Mouse (Mus musculus) stomach, embryonic 14.5 days (tissue): ENCODE data around the gene Macrod2. TPM values are rescaled to one million over a fixed set of nuclear protein-coding genes. Genes with fewer than 3 reads are reported as not detected.

Experiments used
- ATAC-seq: fragments of 200-750 bp; cut with Nextera tagmentation; 2 replicates; pipeline ENCODE4 v1.8.0; 2017; ENCODE audit warnings: low read depth, moderate TSS enrichment; ENCODE audit not compliant: insufficient number of reproducible peaks, insufficient read depth, low FRiP score
- H3K27ac ChIP-seq: fragments of 300-500 bp; sonication (generic); 2 replicates; pipeline ENCODE4 v1.5.1; 2014; ENCODE audit warnings: mild to moderate bottlenecking, low read length, moderate library complexity, mixed read lengths
- H3K27me3 ChIP-seq: fragments of 300-500 bp; sonication (generic); 2 replicates; pipeline ENCODE4 v1.6.1; 2014; ENCODE audit warnings: low read length, control low read depth, mixed read lengths; ENCODE audit not compliant: control insufficient read depth, insufficient read depth
- H3K36me3 ChIP-seq: fragments of 300-500 bp; sonication (generic); 2 replicates; pipeline ENCODE4 v1.6.1; 2014; ENCODE audit warnings: mild to moderate bottlenecking, control low read depth, low read length, moderate library complexity, mixed read lengths; ENCODE audit not compliant: control insufficient read depth, insufficient read depth
- H3K4me1 ChIP-seq: fragments of 300-500 bp; sonication (generic); 2 replicates; pipeline ENCODE4 v1.6.1; 2014; ENCODE audit warnings: low read length, control low read depth, mixed read lengths; ENCODE audit not compliant: control insufficient read depth, insufficient read depth
- H3K4me2 ChIP-seq: fragments of 300-500 bp; sonication (generic); replicated peaks from 2 replicates; pipeline ENCODE4 v1.6.1; 2014; ENCODE audit warnings: low read depth, low read length, control low read depth
- H3K4me3 ChIP-seq: fragments of 300-500 bp; sonication (generic); 2 replicates; pipeline ENCODE4 v1.5.1; 2014; ENCODE audit warnings: low read depth, low read length, control low read depth
- H3K9ac ChIP-seq: fragments of 300-500 bp; sonication (generic); replicated peaks from 2 replicates; pipeline ENCODE4 v1.6.1; 2014; ENCODE audit warnings: low read depth, mild to moderate bottlenecking, control low read depth, low read length, moderate library complexity, mixed read lengths
- H3K9me3 ChIP-seq: fragments of 300-500 bp; sonication (generic); 2 replicates; pipeline ENCODE4 v1.6.1; 2016; ENCODE audit warnings: low read depth, low read length, control low read depth; ENCODE audit not compliant: control insufficient read depth
- WGBS: fragments of 180-500 bp; shearing (Covaris S2); extraction: QIAGEN DNeasy Blood & Tissue Kit; methylation state at CpG from one replicate; pipeline ENCODE4 v1.1.7; 2014; 5-methylcytosine and 5-hydroxymethylcytosine counted together
- polyA plus RNA-seq: library from polyadenylated mRNA; unstranded; fragments of >200 nt; fragmentation: Nextera tagmentation; extraction: Ambion mirVana; gene quantifications from 2 replicates; pipeline ENCODE4 v1.2.1, GENCODE M21; 2014

The Macrod2 gene
- polyA plus RNA-seq, 1 experiment from 2014 or later: 40.9 TPM

GRCm38 (mm10) chr2:140839371-140839770 lies 444.3 kb downstream of the Macrod2 start:
- Histone ChIP-seq H3K9ac (no peak overlapping the region), H3K9me3 (no peaks in the 10 kb centered on the region), H3K4me2 (no peak overlapping the region), H3K4me3 (no peak overlapping the region), H3K4me1 (no peaks in the 10 kb centered on the region), H3K27me3 (no peaks in the 10 kb centered on the region), H3K27ac (no peak overlapping the region), H3K36me3 (no peaks in the 10 kb centered on the region)
- ATAC-seq: no peak
- 27% methylated on average over 2 of the region's 2 CpGs for WGBS

GRCm38 (mm10) chr2:140839880-140840279 lies 444.8 kb downstream of the Macrod2 start:
- ATAC-seq: no peak
- 46% methylated on average over 3 of the region's 3 CpGs for WGBS
- no peak overlapping the region for H3K27ac ChIP-seq

GRCm38 (mm10) chr2:140844030-140844429 lies 448.9 kb downstream of the Macrod2 start:
- Histone ChIP-seq H3K9ac (no peak overlapping the region), H3K36me3 (no peaks in the 10 kb centered on the region), H3K27ac (no peak overlapping the region), H3K4me2 (no peak overlapping the region), H3K4me1 (no peaks in the 10 kb centered on the region), H3K4me3 (no peak overlapping the region), H3K9me3 (no peaks in the 10 kb centered on the region), H3K27me3 (no peaks in the 10 kb centered on the region)
- 79% methylated on average over 5 of the region's 5 CpGs for WGBS
- no peak for ATAC-seq

More at GRCm38 (mm10) chr2:140839880-140840279, 444.8 kb downstream of the Macrod2 start:
- H3K9me3 ChIP-seq: no peaks in the 10 kb centered on the region
- H3K27me3 ChIP-seq: no peaks in the 10 kb centered on the region
- no peak overlapping the region for H3K4me2 ChIP-seq
- no peak overlapping the region for H3K9ac ChIP-seq
- H3K36me3 ChIP-seq: no peaks in the 10 kb centered on the region
- no peak overlapping the region for H3K4me3 ChIP-seq
- H3K4me1 ChIP-seq: no peaks in the 10 kb centered on the region

GRCm38 (mm10) chr2:140847817-140848428 lies 452.8 kb downstream of the Macrod2 start:
- no peak overlapping the region for H3K27ac ChIP-seq
- ATAC-seq: no peak
- no peaks in the 10 kb centered on the region for H3K4me1 ChIP-seq
- no peak overlapping the region for H3K4me2 ChIP-seq
- H3K9ac ChIP-seq: no peak overlapping the region
- no peak overlapping the region for H3K4me3 ChIP-seq
- H3K9me3 ChIP-seq: no peaks in the 10 kb centered on the region
- H3K36me3 ChIP-seq: no peaks in the 10 kb centered on the region
- H3K27me3 ChIP-seq: no peaks in the 10 kb centered on the region
- WGBS: 91% methylated on average over 5 of the region's 5 CpGs

- no peak overlapping the region for H3K27ac ChIP-seq
- WGBS: 74% methylated on average over 9 of the region's 9 CpGs
- no peak for ATAC-seq
Observed at GRCm38 (mm10) chr2:140853538-140853937, 458.4 kb downstream of the Macrod2 start.

GRCm38 (mm10) chr2:140861356-140861755 lies 466.2 kb downstream of the Macrod2 start:
- Histone ChIP-seq H3K27me3 (no peaks in the 10 kb centered on the region), H3K4me1 (no peaks in the 10 kb centered on the region), H3K4me3 (no peak overlapping the region), H3K9ac (no peak overlapping the region), H3K27ac (no peak overlapping the region), H3K36me3 (no peaks in the 10 kb centered on the region), H3K9me3 (no peaks in the 10 kb centered on the region), H3K4me2 (no peak overlapping the region)
- no peak for ATAC-seq
- 40% methylated on average over 1 of the region's 1 CpGs for WGBS

More at GRCm38 (mm10) chr2:140853538-140853937, 458.4 kb downstream of the Macrod2 start:
- H3K27me3 ChIP-seq: no peaks in the 10 kb centered on the region
- no peaks in the 10 kb centered on the region for H3K4me1 ChIP-seq
- no peak overlapping the region for H3K4me2 ChIP-seq
- no peak overlapping the region for H3K9ac ChIP-seq
- no peaks in the 10 kb centered on the region for H3K36me3 ChIP-seq
- H3K4me3 ChIP-seq: no peak overlapping the region
- no peaks in the 10 kb centered on the region for H3K9me3 ChIP-seq

GRCm38 (mm10) chr2:140862736-140863135 lies 467.6 kb downstream of the Macrod2 start:
- ATAC-seq: no peak
- no peak overlapping the region for H3K4me2 ChIP-seq
- 77% methylated on average over 4 of the region's 4 CpGs for WGBS

GRCm38 (mm10) chr2:140865636-140866035 lies 470.5 kb downstream of the Macrod2 start:
- no peaks in the 10 kb centered on the region for H3K36me3 ChIP-seq
- H3K4me3 ChIP-seq: no peak overlapping the region
- WGBS: 71% methylated on average over 1 of the region's 1 CpGs
- no peak for ATAC-seq
- no peak overlapping the region for H3K27ac ChIP-seq
- no peak overlapping the region for H3K9ac ChIP-seq
- no peaks in the 10 kb centered on the region for H3K27me3 ChIP-seq
- H3K4me1 ChIP-seq: no peaks in the 10 kb centered on the region
- no peaks in the 10 kb centered on the region for H3K9me3 ChIP-seq
- no peak overlapping the region for H3K4me2 ChIP-seq

More at GRCm38 (mm10) chr2:140862736-140863135, 467.6 kb downstream of the Macrod2 start:
- Histone ChIP-seq H3K27me3 (no peaks in the 10 kb centered on the region), H3K9me3 (no peaks in the 10 kb centered on the region), H3K36me3 (no peaks in the 10 kb centered on the region), H3K9ac (no peak overlapping the region), H3K4me1 (no peaks in the 10 kb centered on the region), H3K27ac (no peak overlapping the region), H3K4me3 (no peak overlapping the region)

- H3K9me3 ChIP-seq: no peaks in the 10 kb centered on the region
- no peak overlapping the region for H3K4me2 ChIP-seq
- ATAC-seq: no peak
- H3K4me1 ChIP-seq: no peaks in the 10 kb centered on the region
- WGBS: 88% methylated on average over 5 of the region's 5 CpGs
- H3K36me3 ChIP-seq: no peaks in the 10 kb centered on the region
- no peak overlapping the region for H3K27ac ChIP-seq
- H3K27me3 ChIP-seq: no peaks in the 10 kb centered on the region
- no peak overlapping the region for H3K9ac ChIP-seq
- H3K4me3 ChIP-seq: no peak overlapping the region
Observed at GRCm38 (mm10) chr2:140867116-140867515, 472.0 kb downstream of the Macrod2 start.
